Mouse (Mus musculus) frontal cortex, adult (tissue): ENCODE measurements around the gene Agap1.

Source experiments
- ATAC-seq: cut with Nextera tagmentation; 2 replicates; pipeline ENCODE4 v1.9.2; 2017; ENCODE audit warnings: mild to moderate bottlenecking, moderate library complexity, mixed read lengths; ENCODE audit not compliant: low TSS enrichment

Gene Agap1

DNA sequence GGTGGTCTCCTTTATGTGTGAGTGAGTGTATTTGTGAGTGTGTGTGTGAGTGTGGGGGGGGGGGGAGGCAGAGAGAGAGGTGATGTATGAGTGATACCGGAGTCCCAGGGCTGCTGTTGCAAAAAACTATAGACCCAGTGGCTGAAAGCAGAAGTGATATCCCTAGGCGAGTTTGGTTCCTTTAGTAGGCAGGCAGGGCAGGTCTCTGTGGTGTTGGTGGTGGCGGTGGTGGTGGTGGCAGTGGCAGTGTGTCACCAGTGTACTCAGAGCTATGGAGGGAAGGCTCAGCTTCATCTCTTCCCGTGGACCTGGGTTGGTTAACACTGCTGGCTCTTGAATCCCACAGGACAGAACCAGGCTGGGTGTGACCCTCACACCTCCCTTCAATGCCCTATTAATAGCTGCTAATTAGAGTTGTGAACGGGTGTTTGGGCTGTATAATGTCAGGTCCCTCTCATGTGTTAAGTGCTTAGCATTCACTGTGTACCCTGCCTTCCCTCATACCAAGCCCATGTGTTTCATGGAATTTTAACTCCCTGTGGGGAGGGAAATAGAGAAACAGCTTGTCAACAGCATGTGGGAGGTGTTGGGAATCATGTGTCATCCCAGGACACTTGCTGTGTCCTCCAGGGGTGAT is 158.7 kb downstream of the Agap1 start:
- ATAC-seq = no peak

- ATAC-seq = no peak
These were observed 161.9 kb downstream of the Agap1 start for GRCm38 (mm10) chr1:89616556-89616955.

- ATAC-seq = no peak
These were observed 162.7 kb downstream of the Agap1 start for GRCm38 (mm10) chr1:89617336-89617735.

GRCm38 (mm10) chr1:89619963-89620362 is 165.4 kb downstream of the Agap1 start:
- no peak for ATAC-seq

DNA sequence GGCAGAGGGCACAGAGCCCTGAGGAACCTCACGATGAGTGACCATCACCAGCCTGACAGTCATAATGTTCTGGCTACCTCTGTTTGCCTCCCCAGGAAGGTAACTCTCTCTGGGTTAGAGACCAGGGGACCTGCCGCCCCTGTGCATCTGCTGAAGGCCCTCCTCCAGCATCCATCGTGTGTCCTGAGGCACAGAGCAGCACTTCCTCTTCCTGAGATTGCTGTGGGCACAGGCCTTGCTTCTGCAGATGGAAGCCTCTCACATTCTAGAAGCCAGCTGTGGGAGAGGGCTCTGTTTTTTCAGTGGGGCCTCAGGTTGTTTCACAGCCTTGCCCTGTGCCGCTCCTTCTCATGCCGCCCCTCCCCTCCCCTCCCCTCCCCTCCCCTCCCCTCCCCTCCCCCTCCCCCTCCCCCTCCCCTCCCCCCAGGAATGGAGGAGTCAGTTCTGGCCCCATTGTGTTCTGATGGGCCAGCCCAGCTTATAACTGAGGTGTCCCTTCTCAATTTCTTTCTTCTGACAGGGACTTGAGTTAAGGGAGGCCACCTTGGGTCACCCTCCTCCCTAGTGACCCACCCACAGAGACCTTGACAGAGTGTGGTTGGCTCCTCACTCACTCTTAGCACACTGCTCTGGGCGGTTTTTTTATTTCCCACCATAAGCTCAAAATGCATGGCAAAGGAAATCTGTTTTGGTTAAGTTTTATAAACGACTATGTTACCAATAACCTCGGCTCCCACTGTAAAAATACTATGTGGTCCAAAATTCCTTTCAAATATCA is 166.6 kb downstream of the Agap1 start:
- ATAC-seq = no peak

DNA sequence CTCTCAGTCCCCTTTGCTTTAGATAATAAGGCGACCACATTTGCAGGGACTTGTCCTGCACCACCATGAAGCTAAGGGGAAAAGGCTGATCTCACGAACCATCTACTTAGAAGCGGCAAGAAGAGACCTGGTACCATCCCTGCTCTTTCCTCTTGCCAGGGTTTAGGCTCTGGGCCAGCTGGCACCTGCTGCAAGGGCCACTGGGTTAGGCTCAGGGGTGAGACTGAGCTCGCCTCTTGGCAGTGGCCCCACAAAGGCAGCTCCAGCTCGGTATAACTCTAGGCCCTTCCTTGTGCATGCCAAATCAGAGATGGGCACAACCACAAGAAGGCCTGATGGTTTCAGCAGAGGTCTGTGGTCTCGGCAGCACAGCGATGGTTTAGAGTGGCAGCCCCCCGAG is 167.3 kb downstream of the Agap1 start:
- no peak for ATAC-seq

DNA sequence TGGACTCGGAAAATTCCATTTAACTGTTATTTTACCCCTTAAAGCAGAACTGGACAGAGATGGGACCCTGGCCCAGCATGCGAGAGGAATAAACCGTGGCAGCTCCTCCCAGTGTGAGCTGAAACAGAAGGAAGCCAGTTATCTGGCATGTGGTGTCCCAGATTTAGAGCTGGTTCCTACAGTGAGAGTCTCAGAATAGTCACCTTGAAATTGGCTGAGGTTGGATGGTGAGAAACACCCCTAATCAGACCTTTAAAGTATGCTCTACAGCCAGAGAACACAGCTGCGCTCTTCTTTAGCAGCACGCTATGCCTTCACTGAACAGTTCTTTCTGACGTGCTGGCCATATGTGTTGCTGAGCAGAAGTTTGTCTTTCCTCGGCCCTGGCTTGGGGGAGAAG is 168.2 kb downstream of the Agap1 start:
- ATAC-seq = peak; percentile 78

DNA sequence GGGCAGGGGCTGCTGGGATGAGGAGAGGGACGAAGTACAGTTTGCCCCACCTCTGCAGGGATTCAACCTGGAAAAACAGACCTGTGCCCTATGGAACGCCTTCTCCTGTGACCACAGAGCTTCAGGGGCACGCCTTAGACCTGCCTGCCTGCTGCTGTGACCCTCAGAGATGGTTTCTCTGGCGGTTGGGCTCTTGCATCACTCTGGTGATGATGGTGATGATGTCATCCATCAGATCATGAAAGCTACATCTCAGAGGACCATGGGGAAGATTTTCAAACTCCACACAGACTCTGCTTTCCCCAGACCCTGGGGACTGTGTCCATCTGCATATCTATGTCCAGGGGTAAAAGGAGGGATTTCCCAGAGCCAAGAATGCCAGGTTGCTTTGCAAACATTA is 170.7 kb downstream of the Agap1 start:
- ATAC-seq = no peak

- no peak for ATAC-seq
These were observed 171.4 kb downstream of the Agap1 start for GRCm38 (mm10) chr1:89625967-89626366.

- ATAC-seq = no peak
These were observed 172.3 kb downstream of the Agap1 start for GRCm38 (mm10) chr1:89626940-89627339.

GRCm38 (mm10) chr1:89627650-89628049 is 173.0 kb downstream of the Agap1 start:
- no peak for ATAC-seq

DNA sequence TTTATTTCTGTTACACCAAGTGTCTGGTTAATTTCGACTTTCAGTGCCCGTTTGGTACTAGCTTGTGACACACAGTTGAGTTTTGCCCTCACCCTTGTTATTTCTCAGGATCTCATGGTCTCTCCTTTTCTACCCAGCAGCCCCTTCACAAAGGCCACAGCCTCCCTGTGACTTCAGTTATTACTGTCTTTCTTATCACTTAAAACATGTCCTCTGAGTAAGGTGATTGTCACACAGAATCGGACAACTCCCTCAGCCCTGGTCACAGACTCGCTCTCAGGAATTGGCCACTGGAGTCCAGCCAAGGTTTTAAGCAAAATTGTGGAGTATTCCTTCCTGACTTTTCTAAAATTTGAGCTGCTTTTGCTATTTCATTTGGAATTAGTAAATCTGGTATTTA is 176.2 kb downstream of the Agap1 start:
- ATAC-seq = no peak

- ATAC-seq = no peak
These were observed 177.1 kb downstream of the Agap1 start for GRCm38 (mm10) chr1:89631747-89632146.

DNA sequence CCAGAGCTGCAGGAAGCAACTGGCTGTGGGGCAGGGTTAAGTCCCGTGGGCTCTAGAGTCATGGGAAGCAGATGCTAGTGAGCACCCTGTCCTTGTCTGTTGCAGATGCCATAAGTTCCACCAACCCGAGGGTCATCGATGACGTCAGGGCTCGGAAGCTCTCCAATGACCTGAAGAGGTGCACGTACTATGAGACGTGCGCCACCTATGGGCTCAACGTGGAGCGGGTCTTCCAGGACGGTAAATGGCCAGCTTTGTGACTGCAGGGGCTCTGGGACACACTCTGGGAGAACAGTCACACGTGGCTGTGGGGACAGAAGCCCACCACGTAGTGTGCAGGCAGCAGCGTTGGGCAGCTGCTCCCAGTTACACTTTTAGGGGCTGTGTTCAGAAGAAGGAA is 179.4 kb downstream of the Agap1 start:
- ATAC-seq = no peak

DNA sequence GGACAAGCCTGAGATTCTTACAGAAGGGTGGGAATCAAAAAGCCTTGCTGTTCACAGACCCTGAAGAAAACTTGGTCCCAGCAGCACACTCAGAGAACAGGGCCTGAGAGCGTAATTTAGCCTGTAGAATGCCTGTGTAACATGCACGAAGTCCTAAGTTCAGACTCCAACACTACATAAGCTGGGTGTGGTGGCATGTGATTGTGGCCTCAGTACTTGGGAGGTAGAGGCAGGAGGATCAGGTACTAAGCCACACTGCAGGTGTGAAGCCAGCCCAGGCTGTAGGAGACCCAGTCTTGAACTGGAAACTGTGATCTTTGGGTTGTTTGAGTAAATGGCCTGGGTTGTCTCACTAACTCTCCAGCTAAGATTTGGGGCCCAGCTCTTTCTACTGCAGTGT is 180.5 kb downstream of the Agap1 start:
- ATAC-seq = no peak

GRCm38 (mm10) chr1:89637670-89638069 is 183.1 kb downstream of the Agap1 start:
- ATAC-seq = no peak

DNA sequence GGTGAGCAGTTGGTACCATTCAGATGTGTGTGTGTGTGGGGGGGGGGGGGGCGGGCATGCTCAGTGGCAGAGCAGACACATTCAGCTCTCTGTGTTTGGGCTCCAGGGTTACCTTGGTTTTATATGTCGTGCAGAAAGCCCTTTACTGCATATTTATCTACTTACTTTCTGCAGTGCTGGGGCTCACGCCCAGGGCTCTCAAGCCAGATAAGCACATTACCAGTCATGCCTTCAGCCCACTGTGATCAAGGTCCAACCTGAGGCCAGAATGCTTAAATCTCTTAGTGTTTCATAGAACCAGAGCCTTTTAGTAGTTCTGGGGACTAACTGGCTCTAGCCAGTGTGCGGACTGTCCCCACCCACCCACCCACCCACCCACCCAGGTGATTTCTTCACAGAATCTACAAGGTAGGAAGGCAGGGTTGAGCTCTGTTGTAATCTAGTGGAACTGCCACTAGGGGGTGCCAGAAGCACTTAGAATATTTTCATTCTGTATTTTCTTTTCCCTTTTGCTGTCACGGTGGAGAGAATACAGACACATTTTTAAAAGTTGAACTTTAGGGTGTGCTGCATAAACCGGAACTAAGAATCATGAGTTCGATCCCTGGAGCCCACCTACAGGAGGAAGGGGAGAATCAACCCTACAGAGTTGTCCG is 189.0 kb downstream of the Agap1 start:
- ATAC-seq = peak; percentile 52; the same call in 1 of the 2 replicates

DNA sequence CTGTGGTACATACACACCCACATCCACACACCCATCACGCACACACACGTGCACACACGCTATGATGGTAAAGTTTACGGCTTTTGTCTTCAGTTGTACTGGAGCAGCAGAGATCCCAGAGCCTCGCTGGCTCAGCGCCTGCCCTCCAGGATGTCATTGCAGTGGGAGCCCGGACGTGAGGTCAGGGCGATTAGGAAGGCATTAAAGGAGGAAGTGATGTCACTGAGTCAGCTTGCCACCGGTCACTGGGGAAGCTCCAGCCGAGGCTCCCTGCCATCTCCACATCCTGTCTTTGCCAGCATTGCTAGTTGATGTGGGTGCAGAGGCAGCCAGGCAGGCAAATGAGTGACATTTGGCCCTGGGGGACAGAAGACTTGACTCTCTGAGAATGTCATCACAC is 189.5 kb downstream of the Agap1 start:
- ATAC-seq = 0 out of 2 replicates have a peak, but pooled peaks have one; percentile 5

DNA sequence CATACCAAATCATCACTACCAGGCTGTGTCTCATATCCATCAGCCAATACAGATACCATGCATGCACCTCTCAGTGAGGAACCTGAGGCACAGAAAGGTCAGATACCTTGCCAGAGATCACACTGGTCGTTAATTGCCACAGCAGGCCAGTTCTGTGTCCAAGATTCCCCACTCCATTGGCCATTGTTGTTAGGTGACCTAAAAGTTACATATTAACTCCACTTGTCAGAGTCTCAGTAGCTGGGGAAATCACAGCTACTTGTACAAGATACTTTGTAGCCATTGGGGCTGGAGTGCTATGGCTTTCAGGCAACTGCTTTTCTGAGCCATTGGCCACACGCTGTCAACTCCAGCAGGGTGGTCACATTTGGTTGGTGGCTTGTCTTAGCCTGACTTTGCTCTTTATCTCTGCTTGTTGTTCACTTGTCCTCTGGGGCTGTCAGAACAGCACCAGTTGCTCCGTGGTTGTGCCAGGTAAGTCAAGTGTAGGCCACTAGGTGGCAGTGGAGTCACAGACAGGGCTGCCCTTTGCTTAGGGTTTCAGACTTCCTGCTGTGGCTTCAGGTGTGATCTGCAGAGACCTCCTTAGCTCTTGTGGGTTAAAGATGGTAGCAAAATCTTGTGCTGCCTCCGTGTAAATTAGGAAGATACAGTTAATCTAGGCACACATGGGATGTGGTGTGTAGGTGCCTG is 191.9 kb downstream of the Agap1 start:
- peak; percentile 79 for ATAC-seq

GRCm38 (mm10) chr1:89647505-89647904 is 192.9 kb downstream of the Agap1 start:
- ATAC-seq = no peak

- no peak for ATAC-seq
These were observed 196.0 kb downstream of the Agap1 start for GRCm38 (mm10) chr1:89650557-89650956.

DNA sequence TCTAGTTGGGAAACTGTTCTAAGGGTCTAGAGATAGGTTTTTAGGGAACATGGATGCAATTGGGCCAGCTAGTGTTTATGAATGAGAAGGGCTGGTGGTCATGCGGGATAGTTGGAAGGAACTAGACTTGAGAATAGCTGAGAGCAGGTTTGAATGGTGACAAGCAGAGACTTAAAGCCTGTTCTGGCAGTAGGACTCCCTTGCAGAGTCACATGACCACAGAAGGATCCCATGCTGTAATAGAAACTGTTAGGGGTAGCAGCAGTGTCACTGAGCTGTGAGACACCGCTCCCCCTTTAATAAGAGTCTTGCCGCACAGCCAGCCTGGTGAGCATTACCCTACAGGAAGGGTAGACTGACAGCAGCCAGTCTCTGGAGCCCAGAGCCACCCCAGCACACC is 201.6 kb downstream of the Agap1 start:
- ATAC-seq = no peak; the same call in 1 of the 2 replicates
